Mouse (Mus musculus) left cerebral cortex, postnatal 10 days (tissue): ENCODE measurements at regions not wholly inside any gene's neighbourhood (a gene's known extent, or its start where the extent isn't known, plus 50 kb on each side); places are given as distances from the start of the nearest gene placed in this dataset.
A peak's percentile ranks its signal among the peaks of the same experiment; 100 is the strongest.

ENCODE experiments used
- DNase-seq, 2 experiments: peaks; one replicate each; pipeline ENCODE4 v3.0.0; 2021 to 2022; ENCODE audit warnings: low spot score in 2 of 2, mixed read lengths in 1 of 2; ENCODE audit errors: extremely low spot score in 1 of 2
- intact Hi-C: fragments of 180-260 bp; cut with DNase I; formaldehyde crosslinking; loops from one replicate; pipeline ENCODE4 v1.15.1; 2025

DNA sequence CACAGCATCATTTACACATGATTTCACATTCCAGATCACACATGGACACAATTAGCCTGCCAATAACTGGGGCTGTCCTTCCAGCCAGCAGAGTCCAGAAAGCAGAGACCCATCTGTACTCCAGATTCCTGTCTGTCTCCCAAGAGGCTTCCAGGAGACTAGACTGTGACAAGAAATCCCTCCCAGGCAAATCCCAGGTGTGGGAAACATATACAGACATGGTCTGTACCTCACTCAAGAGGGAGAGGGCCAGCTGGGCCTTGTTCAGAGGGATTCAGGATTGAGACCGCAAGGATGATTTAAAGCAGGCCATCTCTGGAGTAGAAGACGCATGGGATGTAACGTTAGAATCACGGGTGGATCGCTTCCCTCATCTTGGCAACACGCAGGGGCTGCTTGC is 182.7 kb upstream of the Prr30 start:
- DNase-seq: no peak
- intact Hi-C loops: no loop called here

- DNase-seq: no peak
- intact Hi-C loops: no loop called here
Observed at GRCm38 (mm10) chr14:101381943-101382342, 181.8 kb upstream of the Prr30 start.

DNA sequence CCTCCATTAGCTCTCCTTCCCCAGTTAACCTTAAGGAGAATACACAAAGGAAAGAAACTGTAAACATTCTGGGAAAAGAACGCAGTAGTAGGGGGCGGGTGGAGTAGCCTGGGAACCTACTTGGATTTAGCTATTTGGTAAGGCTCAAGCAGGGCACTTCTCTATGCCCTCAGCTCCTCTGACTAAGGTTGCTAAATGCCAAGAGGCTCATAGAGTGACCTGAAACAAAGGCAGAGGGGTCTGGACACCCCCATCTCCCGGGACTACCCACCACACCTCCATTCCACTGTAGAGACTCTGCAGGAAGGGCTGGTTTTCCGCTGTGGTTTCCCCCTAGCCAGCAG is 179.5 kb upstream of the Prr30 start:
- DNase-seq: no peak
- intact Hi-C loops: loop anchor here (5.0 to 10.0 kb wide), 2 partner anchors 1095 to 1447 kb away; partner anchors contain the start of gene Klf12

DNA sequence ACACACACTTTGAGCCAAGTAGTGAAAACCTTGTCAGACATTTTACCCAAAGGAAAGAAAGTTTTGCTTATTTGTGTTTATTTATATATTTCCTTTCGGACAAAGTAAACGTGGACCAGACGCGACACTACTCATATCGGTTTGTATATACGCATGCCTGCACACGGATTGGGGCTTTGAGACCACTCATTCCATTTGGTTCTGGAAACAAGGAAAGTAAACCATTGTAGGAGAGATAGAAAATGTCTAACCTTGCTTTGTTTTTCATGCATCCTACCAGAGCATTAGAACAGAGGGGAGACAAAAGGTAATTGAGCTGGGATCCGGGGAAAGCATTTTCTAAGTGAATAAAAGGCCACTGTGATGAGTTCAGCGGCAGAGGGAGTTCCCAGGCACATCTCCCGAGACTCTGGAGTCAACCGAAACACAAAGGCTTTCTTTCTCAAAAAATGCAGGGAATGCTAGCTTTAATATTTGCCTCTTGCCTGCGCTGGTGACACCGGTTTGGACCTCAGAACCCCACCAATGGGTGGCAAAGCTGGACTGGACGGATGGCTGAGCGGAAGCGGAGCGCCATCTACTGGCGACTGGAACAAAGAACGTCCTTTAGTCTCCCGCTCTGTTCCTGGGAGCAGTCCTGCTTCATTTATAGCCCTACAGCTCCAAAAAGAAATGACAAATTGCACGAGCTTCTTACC is 179.0 kb upstream of the Prr30 start:
- peak; percentile 74 to 81 for DNase-seq
- intact Hi-C loops: loop anchor here (5.0 to 10.0 kb wide), 2 partner anchors 1094 to 1447 kb away; partner anchors contain the start of gene Klf12

DNA sequence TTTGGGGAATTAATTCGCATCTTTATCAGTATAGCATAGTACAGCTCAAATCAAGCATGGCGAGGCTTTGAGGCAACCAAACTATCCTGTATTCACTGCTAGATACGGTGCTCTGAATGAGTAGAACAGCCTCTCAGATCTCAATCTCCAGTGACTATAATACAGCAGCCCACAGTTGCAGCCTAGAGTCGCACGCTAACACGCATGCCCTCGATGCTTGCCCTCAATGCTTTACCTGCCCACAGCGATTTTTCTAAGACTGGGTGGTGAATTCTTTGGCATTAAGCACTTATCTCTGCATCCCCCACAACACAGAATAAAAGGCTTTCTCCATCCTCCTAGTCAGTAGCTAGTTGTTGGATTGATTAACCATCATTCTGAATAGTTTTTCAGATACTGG is 178.4 kb upstream of the Prr30 start:
- intact Hi-C loops: loop anchor here (5.0 to 10.0 kb wide), 2 partner anchors 1094 to 1446 kb away; partner anchors contain the start of gene Klf12
- DNase-seq: no peak

GRCm38 (mm10) chr14:101376690-101377089 is 176.6 kb upstream of the Prr30 start:
- intact Hi-C loops: loop anchor here (5.0 to 10.0 kb wide), 2 partner anchors 1092 to 1444 kb away; partner anchors contain the start of gene Klf12
- DNase-seq: no peak

- no peak for DNase-seq
- intact Hi-C loops: loop anchor here (5.0 to 10.0 kb wide), 2 partner anchors 1091 to 1444 kb away; partner anchors contain the start of gene Klf12
Observed at GRCm38 (mm10) chr14:101375833-101376232, 175.7 kb upstream of the Prr30 start.

GRCm38 (mm10) chr14:101373864-101374263 is 173.7 kb upstream of the Prr30 start:
- DNase-seq: no peak
- intact Hi-C loops: loop anchor here (10.0 kb wide), 1 partner anchor 1089 kb away; the partner anchor contains the start of gene Klf12

DNA sequence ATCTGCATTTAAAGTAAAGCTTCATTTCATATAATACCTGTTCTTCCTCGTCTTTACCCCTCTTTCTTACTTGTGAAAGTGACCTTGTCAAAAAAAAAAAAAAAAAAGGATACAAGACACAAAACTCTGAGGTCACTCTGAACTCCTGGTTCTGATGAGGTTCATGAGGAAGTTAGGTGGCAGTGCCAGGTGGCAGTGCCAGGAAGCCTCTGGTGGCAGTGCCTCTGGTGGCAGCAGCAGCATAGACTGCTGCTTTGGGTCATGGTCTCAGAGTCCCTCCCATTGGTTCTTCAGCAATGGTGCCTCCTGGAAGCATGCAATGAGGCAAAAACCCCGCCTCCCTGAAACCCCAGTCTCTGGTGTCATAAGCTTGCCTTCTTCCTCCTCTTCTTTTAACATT is 159.7 kb upstream of the Prr30 start:
- intact Hi-C loops: no loop called here
- DNase-seq: no peak

GRCm38 (mm10) chr14:101353009-101353378 is 152.9 kb upstream of the Prr30 start:
- DNase-seq: no peak
- intact Hi-C loops: no loop called here

DNA sequence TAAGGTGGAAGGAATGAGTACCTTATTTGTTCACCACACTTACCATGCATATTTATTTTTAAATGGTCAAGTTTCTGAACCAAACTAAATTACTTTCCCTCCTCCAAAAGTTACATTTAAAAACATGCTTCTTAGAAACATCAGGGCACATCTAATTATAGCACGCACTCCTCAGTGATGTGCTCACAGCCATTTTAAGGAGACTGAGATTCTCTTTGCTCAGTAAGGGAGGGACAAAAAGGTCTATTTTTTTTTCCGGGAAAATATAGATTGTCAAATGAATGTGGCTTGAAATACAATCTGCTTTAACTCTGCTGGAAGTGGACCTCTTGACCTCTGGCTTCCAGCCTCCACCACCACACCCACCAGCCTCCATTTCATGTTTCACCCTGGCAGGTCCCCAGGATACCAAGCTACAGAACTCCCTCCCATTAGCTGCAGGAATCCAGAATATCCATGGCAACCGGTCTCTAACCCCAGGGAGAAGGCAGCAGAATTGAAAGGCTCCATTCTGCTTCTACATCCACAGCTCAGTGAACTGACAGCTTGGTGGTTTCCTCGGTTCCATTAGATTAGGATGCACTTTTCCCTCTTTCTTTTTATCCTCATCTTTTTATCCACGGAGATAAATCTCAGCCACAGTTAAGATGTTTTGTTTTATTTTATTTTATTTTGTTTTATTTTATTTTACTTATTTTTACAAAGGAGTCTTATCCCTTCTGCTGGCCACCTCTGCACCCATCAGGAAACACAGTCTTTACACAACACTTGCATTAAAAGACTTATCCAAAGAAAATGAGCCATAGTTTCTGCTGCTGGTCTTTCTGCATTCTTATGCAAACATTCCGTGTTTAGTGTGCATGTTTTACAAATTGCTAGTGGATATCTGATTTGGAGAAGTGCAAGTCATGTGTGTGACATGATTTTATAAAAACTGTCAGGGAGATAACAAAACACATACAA is 152.2 kb upstream of the Prr30 start:
- DNase-seq: peak; percentile 49 to 52
- intact Hi-C loops: no loop called here

GRCm38 (mm10) chr14:101340331-101340730 is 140.2 kb upstream of the Prr30 start:
- no peak for DNase-seq
- intact Hi-C loops: no loop called here

DNA sequence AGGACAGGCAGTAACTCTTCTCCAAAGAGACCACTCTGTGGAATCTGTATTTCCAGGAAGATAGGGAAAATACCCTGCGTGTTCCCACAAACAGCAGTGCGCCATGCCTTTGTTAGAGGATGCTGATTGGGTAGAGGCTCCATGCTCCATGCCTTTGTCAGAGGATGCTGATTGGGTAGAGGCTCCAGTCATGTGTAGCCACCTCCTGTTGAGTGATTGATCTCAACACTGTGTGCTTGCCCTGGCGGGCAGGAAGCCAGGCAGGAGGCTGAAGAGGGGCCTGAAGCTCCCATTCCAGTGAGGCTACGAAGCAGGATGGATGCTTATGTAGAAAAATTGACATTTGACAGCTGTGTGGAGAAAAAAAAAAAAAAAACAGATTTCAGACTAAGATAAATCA is 131.9 kb upstream of the Prr30 start:
- DNase-seq: no peak
- intact Hi-C loops: no loop called here

DNA sequence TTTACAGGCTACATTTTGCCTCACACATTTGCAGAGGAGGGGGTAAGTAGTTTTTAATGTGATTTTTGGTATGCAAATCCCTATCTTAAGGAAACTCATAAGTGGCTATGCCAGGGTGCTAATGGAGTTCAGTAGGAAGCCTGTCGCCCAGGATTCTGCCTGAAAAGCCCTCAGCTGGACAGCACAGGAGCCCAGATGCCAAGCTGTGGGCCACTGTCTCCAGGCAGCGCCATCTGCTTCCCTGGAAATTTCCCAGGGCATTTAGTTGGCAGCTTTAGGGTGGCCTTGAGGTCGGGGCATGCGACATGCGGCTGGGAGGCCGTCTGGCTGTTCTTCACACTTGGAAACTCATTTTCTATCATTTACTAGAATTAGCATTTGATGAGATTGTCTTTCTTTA is 127.3 kb upstream of the Prr30 start:
- peak in 1 of 2 experiments; percentile 3 for DNase-seq
- intact Hi-C loops: no loop called here

GRCm38 (mm10) chr14:101326477-101326941 is 126.4 kb upstream of the Prr30 start:
- no peak for DNase-seq
- intact Hi-C loops: no loop called here

- DNase-seq: no peak
- intact Hi-C loops: no loop called here
Observed at GRCm38 (mm10) chr14:101323361-101323760, 123.2 kb upstream of the Prr30 start.

DNA sequence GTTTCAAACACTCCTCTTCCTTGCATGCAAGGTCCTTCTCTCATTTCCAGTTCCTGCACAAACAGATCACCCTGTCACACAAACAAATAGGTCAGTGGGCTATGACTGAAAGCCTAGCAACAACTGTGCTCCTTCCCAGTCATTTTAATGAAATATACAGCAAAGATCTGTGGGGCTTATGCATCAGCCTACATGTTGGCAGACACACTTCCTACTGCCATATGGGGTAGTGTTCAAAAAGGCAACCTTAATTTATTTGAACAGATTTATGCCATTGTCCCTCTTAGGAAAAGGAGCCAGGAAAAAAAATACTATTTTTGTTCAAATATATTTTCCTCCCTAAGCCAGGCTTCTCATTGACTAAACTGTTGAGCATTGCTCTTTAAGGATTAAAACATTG is 107.8 kb upstream of the Prr30 start:
- intact Hi-C loops: no loop called here
- DNase-seq: no peak

DNA sequence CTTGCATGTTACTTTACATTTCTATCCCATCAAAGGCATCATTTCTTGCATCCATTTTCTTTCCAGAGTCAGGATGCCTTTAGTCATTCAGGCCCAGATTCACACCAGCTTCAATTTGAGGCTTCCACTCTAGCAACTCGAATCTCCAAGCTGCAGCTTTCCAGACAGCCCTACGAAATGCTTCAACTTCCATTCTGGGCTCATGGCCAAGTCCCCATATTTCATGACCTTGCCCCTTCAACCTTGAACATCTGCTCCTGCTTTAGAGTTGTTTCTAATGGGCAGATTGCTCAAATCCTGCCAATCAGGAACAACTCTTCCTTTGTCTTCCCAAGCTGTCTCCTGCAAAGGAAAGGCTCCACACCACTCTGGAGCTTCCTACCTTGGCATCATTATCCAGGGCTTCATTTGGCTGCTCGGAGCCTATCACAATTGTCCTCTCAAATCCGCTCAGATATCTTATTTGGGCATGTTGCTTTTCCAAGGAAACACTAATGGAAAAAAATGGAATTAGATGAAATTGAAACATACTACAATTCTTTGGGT is 104.4 kb upstream of the Prr30 start:
- DNase-seq: peak in 1 of 2 experiments; percentile 18
- intact Hi-C loops: no loop called here

DNA sequence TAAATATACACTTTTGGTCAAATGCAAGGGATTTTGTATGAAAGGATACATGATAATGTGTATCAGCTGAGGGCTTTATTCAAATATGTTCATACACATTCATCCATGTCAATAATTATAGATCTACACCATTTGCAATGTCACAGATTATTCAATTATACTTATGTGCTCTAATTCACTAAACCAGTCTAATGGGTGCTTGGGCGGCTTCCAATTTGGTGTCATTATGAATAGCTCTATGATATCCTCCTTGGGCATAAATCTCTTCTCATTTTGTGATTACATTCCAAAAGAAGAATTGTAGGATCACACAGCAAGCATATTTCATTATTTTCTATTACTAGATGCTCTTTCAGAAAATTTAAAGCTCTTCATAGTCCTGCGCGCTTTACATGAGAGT is 97.7 kb upstream of the Prr30 start:
- intact Hi-C loops: loop anchor here (10.0 kb wide), 1 partner anchor 1363 kb away; no protein-coding TSS in a partner anchor
- DNase-seq: no peak
